Mouse (Mus musculus): ENCODE results near the gene Sox13.

- no peak for TF ChIP-seq POLR2A (IDR thresholded peaks at IDR 0.05; ENCODE audit: borderline replicate concordance, low read depth, low read length)
- TF ChIP-seq CTCF (IDR thresholded peaks at IDR 0.05; ENCODE audit: low read depth, low read length): no peak
Observed at GRCm38 (mm10) chr1:133434018-133434755, 10.0 kb upstream of the Sox13 start.

Measured in bone marrow macrophage, adult 2 months (primary cell).